Mouse (Mus musculus): ENCODE measurements around the gene Gtpbp6. TPM values are rescaled to one million over a fixed set of nuclear protein-coding genes. Genes with fewer than 3 reads are reported as not detected.
A peak's percentile ranks its signal among the peaks of the same experiment; 100 is the strongest.

Gtpbp6 gene
- polyA plus RNA-seq, 1 experiment from 2014 or later: 43.1 TPM

DNA sequence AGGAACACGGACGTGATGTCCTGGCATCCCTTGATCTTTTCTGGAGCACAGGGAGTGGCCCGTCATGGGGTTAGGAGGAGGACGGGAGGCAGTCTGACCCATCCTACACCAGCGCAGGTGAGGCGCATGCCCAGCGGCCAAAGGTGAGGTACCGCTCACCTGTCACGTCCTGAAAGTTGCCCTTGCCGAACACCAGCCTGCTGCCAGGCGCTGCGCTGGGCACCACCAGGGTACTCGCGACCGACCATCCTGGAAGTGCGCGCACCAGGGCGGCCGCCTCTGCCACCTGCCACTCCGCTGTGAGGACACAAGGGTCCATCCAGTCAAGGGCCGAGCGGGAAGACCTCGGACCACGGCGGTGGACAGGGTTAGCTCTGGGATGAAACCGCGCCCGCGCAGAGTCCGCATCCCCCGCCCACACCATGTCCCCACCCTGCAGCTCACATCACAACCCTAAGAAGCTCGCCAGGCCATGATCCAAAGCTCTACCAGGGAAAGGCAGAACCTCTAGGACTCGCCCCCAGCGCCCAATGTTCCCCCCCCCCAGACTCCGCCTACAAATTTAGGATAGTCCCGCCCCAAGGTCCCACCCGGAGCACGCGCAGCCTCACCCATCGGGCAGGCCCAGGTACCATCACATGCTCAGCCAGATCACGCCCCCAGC, 964 bp downstream of the Gtpbp6 start:
- peak; percentile 16 for ATAC-seq (ENCODE audit: insufficient number of reproducible peaks, insufficient read depth, low FRiP score, low TSS enrichment)
- Histone ChIP-seq H3K4me1 (peaks cover 12% of the 10 kb centered on the region; the same call in 1 of the 2 replicates), H3K36me3 (peaks cover 39% of the 10 kb centered on the region), H3K4me3 (peak overlapping the region; percentile 83), H3K9me3 (no peaks in the 10 kb centered on the region), H3K27me3 (no peaks in the 10 kb centered on the region), H3K4me2 (replicated peaks) (peak overlapping the region; percentile 83), H3K27ac (peak overlapping the region; percentile 98), H3K9ac (peak overlapping the region; percentile 83)
- WGBS: 13% methylated on average over 41 of the region's 41 CpGs

- peaks cover 39% of the 10 kb centered on the region for H3K36me3 ChIP-seq
- H3K4me2 ChIP-seq (replicated peaks): peak overlapping the region; percentile 83
- no peaks in the 10 kb centered on the region for H3K9me3 ChIP-seq
- no peak overlapping the region for H3K27ac ChIP-seq
- H3K27me3 ChIP-seq: no peaks in the 10 kb centered on the region
- H3K4me1 ChIP-seq: peaks cover 19% of the 10 kb centered on the region; the same call in 1 of the 2 replicates
- 94% methylated on average over 26 of the region's 26 CpGs for WGBS
- no peak overlapping the region for H3K9ac ChIP-seq
- no peak for ATAC-seq (ENCODE audit: insufficient number of reproducible peaks, insufficient read depth, low FRiP score, low TSS enrichment)
- peak overlapping the region; percentile 83 for H3K4me3 ChIP-seq
Observed at GRCm38 (mm10) chr5:110106140-110106871, 1.7 kb downstream of the Gtpbp6 start.

DNA sequence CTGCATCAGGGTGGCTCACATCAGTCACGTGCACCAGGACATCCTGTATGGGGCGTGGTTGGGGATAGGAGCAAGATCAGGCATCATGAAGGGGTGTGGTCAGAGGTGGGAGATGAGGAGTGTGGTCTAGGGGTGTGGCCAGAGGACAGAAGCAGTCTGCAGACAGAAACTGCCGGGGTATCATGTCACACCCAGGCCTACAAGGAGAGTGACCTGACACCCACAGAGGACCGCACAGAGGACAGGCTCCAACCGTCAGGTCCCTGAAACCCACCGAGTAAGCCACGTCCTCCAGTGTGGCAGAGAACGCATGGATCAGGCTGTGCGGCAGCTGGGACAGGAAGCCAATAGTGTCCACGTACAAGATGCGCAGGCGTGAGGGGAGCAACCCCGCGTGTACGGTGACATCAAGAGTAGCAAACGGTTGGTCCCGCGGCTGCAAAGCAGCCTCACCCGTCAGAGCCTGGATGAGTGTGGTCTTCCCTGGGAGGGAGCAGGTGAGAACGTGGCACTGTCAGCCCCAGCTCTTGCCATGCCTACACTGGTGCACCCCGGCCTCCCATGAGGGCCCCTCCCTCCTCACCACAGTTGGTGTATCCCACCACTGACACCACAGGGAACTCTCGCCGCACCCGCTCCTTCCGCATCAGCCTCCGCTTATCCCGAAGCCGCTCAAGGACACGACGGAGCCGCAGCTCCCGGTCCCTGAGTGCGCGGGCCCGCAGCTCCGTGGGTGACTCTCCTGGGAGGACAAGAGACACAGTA, 3.2 kb downstream of the Gtpbp6 start:
- no peak overlapping the region for H3K4me2 ChIP-seq (replicated peaks)
- no peak overlapping the region for H3K4me3 ChIP-seq
- ATAC-seq (ENCODE audit: insufficient number of reproducible peaks, insufficient read depth, low FRiP score, low TSS enrichment): no peak

DNA sequence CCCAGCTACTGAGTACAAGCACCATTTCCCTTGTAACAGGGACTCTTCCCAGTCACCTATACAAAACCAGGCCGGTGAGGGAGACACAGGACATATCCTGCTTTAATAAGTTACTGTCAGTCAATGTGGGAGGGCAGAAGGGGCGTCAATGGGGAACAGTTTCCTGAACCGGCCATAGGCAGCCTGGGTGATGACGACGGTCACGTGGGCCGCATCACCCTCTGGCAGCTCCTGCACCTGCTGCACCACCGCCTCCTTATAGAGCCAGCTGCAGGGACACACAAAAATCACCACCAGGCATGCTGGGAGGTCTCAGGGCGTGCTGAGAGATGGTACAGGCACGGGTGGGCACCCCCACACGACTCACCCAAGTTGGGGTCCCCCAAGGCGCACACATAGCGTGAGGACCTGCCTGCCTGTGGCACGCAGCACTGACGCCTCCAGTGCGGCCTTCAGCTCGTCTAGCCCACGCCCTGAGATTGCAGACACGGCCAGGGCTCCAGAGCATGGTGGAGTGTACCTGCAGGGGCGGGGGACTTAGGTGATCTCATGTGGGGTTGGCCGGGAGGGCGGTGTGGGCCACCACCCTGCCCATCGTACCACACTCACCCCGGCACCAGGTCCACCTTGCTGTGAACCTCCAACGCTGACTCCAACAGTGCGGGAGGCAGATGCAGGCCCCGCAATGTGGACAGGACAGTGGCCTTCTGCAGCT, 3.9 kb downstream of the Gtpbp6 start:
- Histone ChIP-seq H3K27me3 (0 out of 2 replicates have a peak, but pooled peaks cover 4% of the 10 kb centered on the region), H3K4me3 (no peak overlapping the region)
- 96% methylated on average over 27 of the region's 27 CpGs for WGBS

More for the DNA sequence above, 3.2 kb downstream of the Gtpbp6 start:
- WGBS: 95% methylated on average over 36 of the region's 36 CpGs
- no peak overlapping the region for H3K27ac ChIP-seq
- H3K36me3 ChIP-seq: peaks cover 39% of the 10 kb centered on the region
- H3K4me1 ChIP-seq: peaks cover 31% of the 10 kb centered on the region
- H3K9me3 ChIP-seq: no peaks in the 10 kb centered on the region
- no peak overlapping the region for H3K9ac ChIP-seq
- 0 out of 2 replicates have a peak, but pooled peaks cover 4% of the 10 kb centered on the region for H3K27me3 ChIP-seq

DNA sequence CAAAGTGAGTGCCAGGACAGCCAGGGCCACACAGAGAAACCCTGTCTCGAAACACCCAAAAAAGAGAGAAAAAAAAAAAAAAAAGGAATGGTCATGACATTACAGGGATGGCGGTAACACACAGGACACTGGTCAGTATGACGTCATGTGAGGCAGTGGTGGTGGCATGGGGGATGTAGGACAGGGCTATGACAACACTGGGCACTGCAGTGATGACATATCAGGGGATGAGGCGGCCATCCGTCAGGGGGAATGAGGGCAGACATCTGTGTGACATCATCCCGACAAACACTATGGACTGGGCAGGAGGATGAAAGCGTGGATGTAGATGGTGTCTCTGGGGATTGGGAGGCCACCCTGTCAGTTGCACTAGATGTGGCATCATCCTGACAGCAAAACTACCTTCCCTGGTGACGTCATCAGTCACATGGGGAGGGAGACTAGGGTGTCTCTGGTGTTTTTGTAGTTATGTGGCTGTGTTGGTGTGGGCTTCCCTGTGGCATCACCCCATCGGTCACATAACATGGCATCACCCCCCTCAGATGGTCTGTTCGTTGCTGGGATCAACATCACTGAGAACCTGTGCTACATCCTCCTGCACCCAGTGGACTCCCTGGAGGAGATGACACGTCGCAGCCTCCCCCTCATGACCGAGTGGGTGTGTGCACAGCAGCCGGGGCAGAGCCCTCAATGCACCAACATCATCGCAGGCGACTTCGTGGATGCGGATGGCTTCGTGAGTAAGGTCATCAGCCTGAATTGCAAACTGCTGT, 5.0 kb downstream of the Gtpbp6 start:
- Histone ChIP-seq H3K36me3 (peaks cover 39% of the 10 kb centered on the region), H3K27me3 (0 out of 2 replicates have a peak, but pooled peaks cover 4% of the 10 kb centered on the region), H3K4me1 (peaks cover 33% of the 10 kb centered on the region), H3K9ac (no peak overlapping the region), H3K4me2 (replicated peaks) (no peak overlapping the region), H3K4me3 (no peak overlapping the region), H3K9me3 (no peaks in the 10 kb centered on the region), H3K27ac (no peak overlapping the region)
- ATAC-seq (ENCODE audit: insufficient number of reproducible peaks, insufficient read depth, low FRiP score, low TSS enrichment): no peak
- 97% methylated on average over 19 of the region's 19 CpGs for WGBS

More for the DNA sequence above, 3.9 kb downstream of the Gtpbp6 start:
- Histone ChIP-seq H3K4me2 (replicated peaks) (no peak overlapping the region), H3K36me3 (peaks cover 39% of the 10 kb centered on the region), H3K27ac (no peak overlapping the region), H3K9me3 (no peaks in the 10 kb centered on the region), H3K9ac (no peak overlapping the region), H3K4me1 (peaks cover 33% of the 10 kb centered on the region)
- ATAC-seq (ENCODE audit: insufficient number of reproducible peaks, insufficient read depth, low FRiP score, low TSS enrichment): no peak

DNA sequence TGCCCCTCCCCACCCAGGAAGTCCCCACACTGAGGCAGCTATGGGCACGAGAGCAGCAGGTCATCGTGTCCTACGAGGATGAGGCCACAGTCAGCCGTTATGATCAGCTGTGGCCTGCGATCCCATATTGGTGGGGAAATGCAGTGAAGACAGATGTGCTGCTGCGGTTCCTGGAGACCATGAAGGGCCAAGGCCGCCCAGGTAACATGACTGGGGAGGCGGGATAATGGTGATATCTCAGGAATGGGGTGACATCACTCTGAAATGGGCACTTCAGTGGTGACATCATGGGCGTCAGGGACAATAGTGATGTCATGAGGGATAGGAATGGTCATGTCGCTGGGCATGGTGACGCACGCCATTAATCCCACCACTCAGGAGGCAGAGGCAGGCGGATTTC, 5.6 kb downstream of the Gtpbp6 start:
- 92% methylated on average over 13 of the region's 13 CpGs for WGBS
- 0 out of 2 replicates have a peak, but pooled peaks cover 4% of the 10 kb centered on the region for H3K27me3 ChIP-seq
- peaks cover 33% of the 10 kb centered on the region for H3K4me1 ChIP-seq
- no peaks in the 10 kb centered on the region for H3K9me3 ChIP-seq
- H3K27ac ChIP-seq: no peak overlapping the region
- H3K9ac ChIP-seq: no peak overlapping the region
- no peak for ATAC-seq (ENCODE audit: insufficient number of reproducible peaks, insufficient read depth, low FRiP score, low TSS enrichment)
- H3K36me3 ChIP-seq: peaks cover 39% of the 10 kb centered on the region
- peak overlapping the region; percentile 72; the same call in 1 of the 2 replicates for H3K4me2 ChIP-seq (replicated peaks)
- no peak overlapping the region; the same call in 1 of the 2 replicates for H3K4me3 ChIP-seq

- H3K4me1 ChIP-seq: peaks cover 30% of the 10 kb centered on the region
- H3K27ac ChIP-seq: no peak overlapping the region
- H3K9me3 ChIP-seq: no peaks in the 10 kb centered on the region
- H3K4me3 ChIP-seq: peak overlapping the region; percentile 35
- WGBS: 18% methylated on average over 34 of the region's 34 CpGs
- ATAC-seq (ENCODE audit: insufficient number of reproducible peaks, insufficient read depth, low FRiP score, low TSS enrichment): no peak
- 0 out of 2 replicates have a peak, but pooled peaks cover 4% of the 10 kb centered on the region for H3K27me3 ChIP-seq
- H3K4me2 ChIP-seq (replicated peaks): peak overlapping the region; percentile 72
- no peak overlapping the region for H3K9ac ChIP-seq
- H3K36me3 ChIP-seq: peaks cover 39% of the 10 kb centered on the region
Observed at GRCm38 (mm10) chr5:110101716-110102347, 6.2 kb downstream of the Gtpbp6 start.

DNA sequence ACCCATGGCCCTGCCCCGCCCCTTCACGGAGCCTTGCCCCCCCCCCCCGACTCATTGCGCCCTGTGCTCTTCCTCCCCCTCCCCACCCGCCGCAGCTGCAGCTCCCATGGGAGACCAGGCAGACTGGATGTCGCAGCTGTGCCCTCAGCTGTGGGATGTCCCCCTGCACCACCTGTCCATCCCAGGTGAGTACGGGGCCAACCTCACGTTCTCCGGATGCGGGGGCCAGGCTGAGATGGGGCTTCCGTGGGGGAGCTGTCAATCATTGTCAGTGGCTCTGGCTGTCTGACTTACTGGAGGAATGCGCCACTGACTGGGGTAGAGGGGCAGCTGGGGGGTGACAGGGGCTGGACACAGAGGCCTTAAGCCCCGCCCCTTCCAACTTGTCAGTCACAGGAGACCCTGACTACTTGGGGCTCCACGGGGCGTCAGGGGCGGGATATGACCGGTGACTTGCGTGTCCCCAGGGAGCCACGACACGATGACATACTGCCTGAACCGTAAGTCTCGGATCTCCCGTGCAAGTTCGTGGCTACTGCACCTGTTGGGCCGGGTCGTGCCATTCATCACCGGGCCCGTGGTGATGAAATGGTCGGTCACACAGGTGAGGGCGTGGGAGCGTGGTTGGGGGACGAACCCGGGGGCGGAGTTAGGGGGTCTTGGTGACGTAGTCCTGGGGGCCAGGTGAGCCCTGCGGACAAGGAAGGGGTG, 6.9 kb downstream of the Gtpbp6 start:
- Histone ChIP-seq H3K4me1 (peaks cover 23% of the 10 kb centered on the region), H3K27ac (no peak overlapping the region), H3K9ac (no peak overlapping the region; the same call in 1 of the 2 replicates), H3K4me2 (replicated peaks) (peak overlapping the region; percentile 72), H3K36me3 (peaks cover 33% of the 10 kb centered on the region), H3K9me3 (no peaks in the 10 kb centered on the region), H3K4me3 (peak overlapping the region; percentile 35), H3K27me3 (0 out of 2 replicates have a peak, but pooled peaks cover 4% of the 10 kb centered on the region)
- ATAC-seq (ENCODE audit: insufficient number of reproducible peaks, insufficient read depth, low FRiP score, low TSS enrichment): no peak
- WGBS: 2% methylated on average over 34 of the region's 37 CpGs

GRCm38 (mm10) chr5:110099656-110100580, 8.1 kb downstream of the Gtpbp6 start, which contains the start of gene Plcxd1:
Gene Plcxd1 (plus strand): TSS chr5:110099969.
- peaks cover 22% of the 10 kb centered on the region for H3K36me3 ChIP-seq
- no peak for ATAC-seq (ENCODE audit: insufficient number of reproducible peaks, insufficient read depth, low FRiP score, low TSS enrichment)
- peaks cover 22% of the 10 kb centered on the region for H3K4me1 ChIP-seq
- H3K27me3 ChIP-seq: 0 out of 2 replicates have a peak, but pooled peaks cover 4% of the 10 kb centered on the region
- no peak within 1 kb of the TSS; the same call in 1 of the 2 replicates for H3K9ac ChIP-seq
- H3K27ac ChIP-seq: no peak within 1 kb of the TSS
- 7% methylated on average over 24 of the region's 25 CpGs for WGBS
- peak within 1 kb of the TSS; percentile 35 for H3K4me3 ChIP-seq
- peak within 1 kb of the TSS; percentile 72 for H3K4me2 ChIP-seq (replicated peaks)
- H3K9me3 ChIP-seq: no peaks in the 10 kb centered on the region
